Mouse (Mus musculus) bone marrow macrophage, adult 2 months (primary cell): ENCODE results near the gene Clec3b. TPM values are rescaled to one million over a fixed set of nuclear protein-coding genes. Genes with fewer than 3 reads are reported as not detected.
A peak's percentile ranks its signal among the peaks of the same experiment; 100 is the strongest.

Experiments used
- H3K27ac ChIP-seq: 2 replicates; pipeline ENCODE4 v1.5.1; 2012; ENCODE audit warnings: low read depth, low read length; ENCODE audit not compliant: insufficient read depth
- H3K4me1 ChIP-seq: 2 replicates; pipeline ENCODE4 v1.6.1; 2012; ENCODE audit warnings: low read length; ENCODE audit not compliant: control insufficient read depth, insufficient read depth
- H3K4me3 ChIP-seq: 2 replicates; pipeline ENCODE4 v1.5.1; 2012; ENCODE audit warnings: mild to moderate bottlenecking, low read length, moderate library complexity; ENCODE audit not compliant: insufficient read depth
- CTCF ChIP-seq: IDR thresholded peaks from 2 replicates; pipeline ENCODE4 v1.5.1; 2012; ENCODE audit warnings: low read depth, mild to moderate bottlenecking, low read length, moderate library complexity
- POLR2A ChIP-seq: IDR thresholded peaks from 2 replicates; pipeline ENCODE4 v1.6.1; 2012; ENCODE audit warnings: mild to moderate bottlenecking, low read depth, low read length, borderline replicate concordance
- polyA plus RNA-seq: library from polyadenylated mRNA; stranded (reverse); fragments of >200 nt; gene quantifications from 2 replicates; pipeline ENCODE4 v1.2.4, GENCODE M21; 2012; ENCODE audit not compliant: missing spikeins, insufficient read depth, insufficient read length

The Clec3b gene
- not detected in 2 replicates for polyA plus RNA-seq

- peaks cover 7% of the 10 kb centered on the region for H3K4me1 ChIP-seq
- H3K4me3 ChIP-seq: no peak within 1 kb of the TSS
- H3K27ac ChIP-seq: no peak within 1 kb of the TSS
- TF ChIP-seq CTCF: no peak
Observed at GRCm38 (mm10) chr9:123150241-123151020, at the start of gene Clec3b. Gene Clec3b (plus strand): TSS chr9:123150946.

- TF ChIP-seq CTCF: no peak
- TF ChIP-seq POLR2A: no peak
- H3K4me1 ChIP-seq: no peaks in the 10 kb centered on the region
- no peak overlapping the region for H3K27ac ChIP-seq
- no peak overlapping the region for H3K4me3 ChIP-seq
Observed at GRCm38 (mm10) chr9:123103425-123103824, 47.3 kb upstream of the Clec3b start.

GRCm38 (mm10) chr9:123104362-123104761 lies 46.4 kb upstream of the Clec3b start:
- TF ChIP-seq CTCF: no peak
- no peak for TF ChIP-seq POLR2A
- no peak overlapping the region for H3K27ac ChIP-seq
- no peak overlapping the region for H3K4me3 ChIP-seq
- no peaks in the 10 kb centered on the region for H3K4me1 ChIP-seq

- peaks cover 8% of the 10 kb centered on the region for H3K4me1 ChIP-seq
- no peak overlapping the region for H3K4me3 ChIP-seq
- H3K27ac ChIP-seq: no peak overlapping the region
- TF ChIP-seq POLR2A (no peak), CTCF (no peak)
Observed at GRCm38 (mm10) chr9:123107186-123107585, 43.6 kb upstream of the Clec3b start.

DNA sequence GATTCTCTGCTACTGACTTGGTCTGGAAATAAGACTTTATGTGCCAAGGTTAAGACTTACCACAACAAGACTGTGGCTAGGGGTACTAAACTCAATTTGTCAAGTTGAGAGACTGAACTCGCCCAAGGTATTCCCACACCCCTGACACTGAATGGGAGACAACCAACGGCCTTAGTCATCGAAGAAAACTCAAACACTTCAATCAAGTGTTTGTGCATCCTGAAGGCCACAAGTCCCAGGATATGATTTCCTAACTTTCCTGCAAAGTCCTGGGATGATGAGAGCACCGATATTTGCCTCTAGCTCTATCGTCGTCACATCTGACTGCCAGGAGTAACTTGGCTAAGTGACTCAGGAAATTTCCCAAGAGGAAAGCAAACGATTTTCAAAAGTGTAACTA lies 41.6 kb upstream of the Clec3b start:
- H3K4me1 ChIP-seq: peaks cover 11% of the 10 kb centered on the region
- no peak overlapping the region for H3K27ac ChIP-seq
- TF ChIP-seq CTCF (no peak), POLR2A (no peak)
- H3K4me3 ChIP-seq: no peak overlapping the region

DNA sequence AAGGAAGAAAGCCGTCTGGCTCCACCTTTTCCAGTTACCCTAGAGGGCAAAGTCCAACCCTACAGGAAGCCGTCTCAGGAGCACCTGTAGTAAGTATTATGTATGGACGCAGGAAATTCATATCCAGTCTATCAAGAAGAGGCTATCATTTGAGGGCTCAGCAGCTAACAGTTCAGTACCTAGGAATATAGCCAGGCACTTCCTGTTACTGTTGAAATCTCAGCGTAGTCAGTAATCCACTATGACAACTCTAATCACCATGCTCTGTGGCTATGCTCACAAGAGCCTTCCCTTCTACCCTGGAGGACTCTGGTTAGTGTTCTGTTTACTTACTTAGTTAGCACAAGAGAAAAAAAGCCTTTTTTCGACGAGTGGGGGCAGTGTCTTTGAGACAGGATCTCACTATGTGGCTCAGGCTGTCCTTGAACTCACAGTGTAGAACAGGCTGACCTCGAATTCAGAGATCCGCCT lies 39.0 kb upstream of the Clec3b start:
- Histone ChIP-seq H3K4me3 (peak overlapping the region; percentile 80), H3K27ac (no peak overlapping the region)
- TF ChIP-seq CTCF (no peak), POLR2A (no peak)

DNA sequence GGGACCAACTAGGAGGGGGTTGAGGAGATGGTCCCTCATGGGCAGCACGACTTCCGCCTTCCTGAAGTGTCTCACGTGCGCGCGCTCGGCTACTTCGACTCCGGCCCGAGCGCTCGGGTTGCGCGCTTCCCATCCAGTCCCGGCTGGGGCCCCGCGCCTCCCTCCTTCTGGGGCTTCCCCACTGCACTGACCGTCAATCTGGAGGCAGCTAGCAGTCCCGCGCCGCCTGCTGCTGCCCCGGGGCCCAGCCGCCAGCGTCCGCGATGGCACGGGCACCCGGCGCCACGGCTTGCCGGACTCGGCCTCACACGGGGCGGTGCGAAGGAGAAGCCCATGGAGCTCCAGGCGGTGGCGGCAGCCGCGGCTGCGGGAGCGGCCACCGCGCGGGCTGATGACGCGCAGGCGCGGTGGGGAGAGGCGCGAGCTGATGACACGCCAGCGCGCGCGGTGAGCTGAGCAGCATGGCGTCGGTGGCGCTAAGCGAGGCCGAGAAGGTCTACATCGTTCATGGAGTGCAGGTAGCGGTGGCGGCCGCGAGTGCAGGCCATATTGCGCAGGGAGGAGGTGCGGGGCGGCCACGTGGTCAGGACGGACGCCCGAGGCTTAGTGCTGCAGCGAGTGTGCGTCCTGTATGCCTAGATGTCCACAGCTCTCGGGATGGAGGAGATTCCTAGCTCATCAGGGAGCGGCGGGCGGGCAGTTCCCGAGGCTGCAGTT lies 37.8 kb upstream of the Clec3b start, which contains the start of the genes Zdhhc3 and Exosc7:
Zdhhc3 (minus strand) TSS at position 401 of the 717 bp plus-strand sequence.
Exosc7 (plus strand) TSS at position 411 of the 717 bp plus-strand sequence.
- peak within 1 kb of the TSS; percentile 80 for H3K27ac ChIP-seq
- peak within 1 kb of the TSS; percentile 80 for H3K4me3 ChIP-seq
- peaks cover 11% of the 10 kb centered on the region for H3K4me1 ChIP-seq
- TF ChIP-seq POLR2A (peak; percentile 73; the same call in 1 of the 2 replicates), CTCF (no peak)

More for the DNA sequence above, 39.0 kb upstream of the Clec3b start:
- H3K4me1 ChIP-seq: peaks cover 11% of the 10 kb centered on the region

DNA sequence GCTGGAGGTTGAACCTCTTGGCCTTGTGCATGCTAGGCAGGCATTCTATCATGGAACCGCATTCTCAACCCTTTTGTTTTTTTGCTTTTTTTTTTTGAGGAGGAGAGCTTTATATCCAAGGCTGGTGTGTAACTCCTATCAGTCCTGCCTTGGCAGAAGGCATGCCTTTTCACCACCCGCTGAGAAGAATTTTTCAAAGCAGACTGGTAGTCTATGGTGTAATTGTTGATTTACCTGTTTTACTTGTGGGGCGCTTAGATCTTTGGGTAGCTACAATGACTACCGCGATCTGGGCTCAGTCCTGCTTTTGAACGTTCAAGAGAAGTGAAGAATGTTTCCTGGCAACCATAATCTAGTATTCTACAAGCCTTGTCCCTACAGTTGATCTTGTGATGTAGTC lies 36.8 kb upstream of the Clec3b start:
- no peak overlapping the region for H3K27ac ChIP-seq
- peak overlapping the region; percentile 80 for H3K4me3 ChIP-seq
- no peak for TF ChIP-seq POLR2A
- no peak for TF ChIP-seq CTCF
- H3K4me1 ChIP-seq: peaks cover 11% of the 10 kb centered on the region

- Histone ChIP-seq H3K4me1 (peaks cover 11% of the 10 kb centered on the region), H3K27ac (no peak overlapping the region), H3K4me3 (no peak overlapping the region)
- no peak for TF ChIP-seq CTCF
Observed at GRCm38 (mm10) chr9:123115566-123115965, 35.2 kb upstream of the Clec3b start.

GRCm38 (mm10) chr9:123123017-123123416 lies 27.7 kb upstream of the Clec3b start:
- TF ChIP-seq CTCF (no peak), POLR2A (no peak)
- Histone ChIP-seq H3K27ac (no peak overlapping the region), H3K4me3 (no peak overlapping the region), H3K4me1 (no peaks in the 10 kb centered on the region)
